Mouse (Mus musculus): ENCODE measurements around the gene Cdkn2d.

- TF ChIP-seq CTCF (IDR thresholded peaks at IDR 0.05; ENCODE audit: low read depth, low read length): no peak
- TF ChIP-seq TAL1 (conservative IDR thresholded peaks at IDR 0.05; ENCODE audit: low read depth, low read length): no peak
Observed at GRCm38 (mm10) chr9:21340411-21340810, 49.2 kb upstream of the Cdkn2d start.

Data from G1E (cell line).